Mouse (Mus musculus) embryonic facial prominence, embryonic 10.5 days (tissue): ENCODE data around the gene Armc7. TPM values are rescaled to one million over a fixed set of nuclear protein-coding genes. Genes with fewer than 3 reads are reported as not detected.
A peak's percentile ranks its signal among the peaks of the same experiment; 100 is the strongest.
"Not testable (repeated sequence)": the region's sequence is repeated elsewhere in the genome, so short reads cannot be mapped to it uniquely, and the experiment has no call there.

ENCODE experiments used
- DNase-seq: peaks from one replicate; pipeline ENCODE4 v3.0.0-alpha.2; 2017; ENCODE audit warnings: low spot score
- H3K27ac ChIP-seq: fragments of 300-500 bp; sonication (generic); replicated peaks from 2 replicates; pipeline ENCODE4 v1.5.1; 2016; ENCODE audit warnings: mild to moderate bottlenecking
- H3K27me3 ChIP-seq: fragments of 300-500 bp; sonication (generic); replicated peaks from 2 replicates; pipeline ENCODE4 v1.6.1; 2016; ENCODE audit warnings: low read depth, mild to moderate bottlenecking; ENCODE audit not compliant: poor library complexity, severe bottlenecking
- H3K36me3 ChIP-seq: fragments of 300-500 bp; sonication (generic); replicated peaks from 2 replicates; pipeline ENCODE4 v1.6.1; 2016; ENCODE audit warnings: mild to moderate bottlenecking, moderate library complexity
- H3K4me1 ChIP-seq: fragments of 300-500 bp; sonication (generic); 2 replicates; pipeline ENCODE4 v1.6.1; 2016
- H3K4me3 ChIP-seq: fragments of 300-500 bp; sonication (generic); 2 replicates; pipeline ENCODE4 v1.5.1; 2016; ENCODE audit warnings: mild to moderate bottlenecking, moderate library complexity
- H3K9me3 ChIP-seq: fragments of 300-500 bp; sonication (generic); 2 replicates; pipeline ENCODE4 v1.6.1; 2016; ENCODE audit warnings: mild to moderate bottlenecking
- WGBS: fragments of 180-500 bp; shearing (Covaris S2); methylation state at CpG from one replicate; pipeline ENCODE4 v1.1.7; 2016; 5-methylcytosine and 5-hydroxymethylcytosine counted together
- microRNA-seq: library from miRNA; unstranded; fragments of <30 nt; microRNA quantifications from one replicate; pipeline ENCODE4, GENCODE M21; 2017
- polyA plus RNA-seq: library from polyadenylated mRNA; unstranded; fragments of >200 nt; fragmentation: Nextera tagmentation; extraction: Ambion mirVana; gene quantifications from 2 replicates; pipeline ENCODE4 v1.2.1, GENCODE M21; 2016

Gene Armc7
- polyA plus RNA-seq, 1 experiment from 2014 or later: 9.9 TPM

DNA sequence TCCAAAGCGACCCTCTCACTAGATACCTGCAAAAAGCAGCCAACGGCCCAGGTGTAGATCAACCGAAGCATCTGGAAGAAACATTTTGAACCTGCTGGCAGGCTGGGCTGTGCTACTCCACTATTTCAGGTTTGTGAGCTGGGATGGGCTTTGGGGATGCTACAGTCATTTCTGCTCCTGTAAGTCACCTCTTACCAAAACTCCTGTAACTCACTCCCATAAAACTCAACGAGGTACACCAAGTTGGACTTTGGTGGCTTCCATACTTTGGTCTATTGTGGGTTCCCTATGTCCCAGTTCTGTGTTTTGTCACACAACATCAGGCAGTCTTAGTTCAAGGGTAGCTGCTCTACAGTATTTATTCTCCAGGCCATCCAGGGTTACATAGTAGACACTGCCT lies 45.6 kb downstream of the Armc7 start:
- WGBS: 87% methylated on average over 4 of the region's 4 CpGs

DNA sequence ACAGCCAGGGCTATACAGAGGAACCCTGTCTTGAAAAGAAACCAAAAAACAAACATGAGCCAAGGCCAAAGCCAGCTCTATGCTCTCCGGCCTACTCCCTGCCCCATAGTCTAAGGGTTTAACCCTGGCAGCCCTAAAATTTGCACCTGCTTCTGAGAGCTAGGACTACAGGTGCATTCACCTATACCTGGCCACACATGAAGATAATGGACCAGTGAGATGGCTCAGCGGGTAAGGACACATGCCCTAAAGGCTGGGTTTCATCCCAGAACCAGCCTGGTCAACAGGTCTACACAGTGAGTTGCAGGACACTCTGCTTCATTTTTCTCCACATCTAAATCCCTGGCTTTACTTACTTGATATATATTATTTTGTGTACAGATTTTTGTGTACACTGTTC lies 46.8 kb downstream of the Armc7 start:
- 87% methylated on average over 2 of the region's 2 CpGs for whole genome bisulfite sequencing
- Histone ChIP-seq H3K27ac (no peak overlapping the region), H3K27me3 (no peaks in the 10 kb centered on the region), H3K4me3 (no peak overlapping the region), H3K36me3 (peaks cover 67% of the 10 kb centered on the region), H3K9me3 (no peaks in the 10 kb centered on the region), H3K4me1 (no peaks in the 10 kb centered on the region)
- DNase-seq: no peak

More for the DNA sequence above, 45.6 kb downstream of the Armc7 start:
- DNase-seq: no peak
- H3K4me3 ChIP-seq: no peak overlapping the region
- no peak overlapping the region for H3K27ac ChIP-seq
- no peaks in the 10 kb centered on the region for H3K27me3 ChIP-seq
- no peaks in the 10 kb centered on the region for H3K9me3 ChIP-seq
- peaks cover 56% of the 10 kb centered on the region for H3K36me3 ChIP-seq
- H3K4me1 ChIP-seq: no peaks in the 10 kb centered on the region

DNA sequence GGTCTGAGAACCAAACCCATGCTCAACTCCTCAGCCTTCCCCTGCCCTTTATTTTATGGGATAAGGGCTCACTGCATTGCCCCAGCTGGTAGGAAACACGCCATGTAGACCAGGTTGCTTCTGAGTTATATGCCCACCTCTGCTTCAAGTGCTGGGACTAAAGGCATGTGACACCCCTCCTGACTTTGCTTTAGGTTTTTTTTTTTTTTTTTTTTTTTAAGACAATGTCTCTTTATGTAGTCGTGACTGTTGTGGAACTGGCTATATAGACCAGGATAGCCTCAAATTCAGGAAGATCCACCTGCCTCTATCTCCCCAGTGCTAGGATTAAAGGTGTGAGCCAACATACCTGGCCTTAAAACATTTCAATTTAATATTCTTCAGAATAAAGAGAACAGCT lies 47.2 kb downstream of the Armc7 start:
- 75% methylated on average over 2 of the region's 2 CpGs for WGBS
- DNase-seq: no peak
- H3K4me3 ChIP-seq: no peak overlapping the region
- no peaks in the 10 kb centered on the region for H3K27me3 ChIP-seq
- H3K4me1 ChIP-seq: no peaks in the 10 kb centered on the region
- H3K27ac ChIP-seq: no peak overlapping the region
- H3K36me3 ChIP-seq: peaks cover 72% of the 10 kb centered on the region
- H3K9me3 ChIP-seq: no peaks in the 10 kb centered on the region

DNA sequence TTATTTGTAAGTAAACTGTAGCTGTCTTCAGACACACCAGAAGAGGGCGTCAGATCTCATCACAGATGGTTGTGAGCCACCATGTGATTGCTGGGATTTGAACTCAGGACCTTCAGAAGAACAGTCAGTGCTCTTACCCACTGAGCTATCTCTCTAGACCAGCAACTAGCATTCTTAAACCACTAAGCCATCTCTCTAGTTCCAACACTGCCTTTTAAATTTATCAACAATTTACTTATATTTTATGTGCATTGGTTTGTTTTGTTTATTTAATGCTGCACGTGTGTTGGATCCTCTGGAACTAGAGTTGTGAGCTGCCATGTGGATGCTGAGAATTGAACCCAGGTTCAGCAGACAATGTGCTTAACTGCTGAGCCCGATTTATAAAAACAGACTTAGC lies 51.0 kb downstream of the Armc7 start:
- not testable (repeated sequence) for H3K27me3 ChIP-seq, H3K4me3 ChIP-seq, DNase-seq, H3K27ac ChIP-seq, H3K9me3 ChIP-seq, H3K4me1 ChIP-seq
- WGBS: 85% methylated on average over 3 of the region's 3 CpGs
- peaks cover 94% of the 10 kb centered on the region for H3K36me3 ChIP-seq

DNA sequence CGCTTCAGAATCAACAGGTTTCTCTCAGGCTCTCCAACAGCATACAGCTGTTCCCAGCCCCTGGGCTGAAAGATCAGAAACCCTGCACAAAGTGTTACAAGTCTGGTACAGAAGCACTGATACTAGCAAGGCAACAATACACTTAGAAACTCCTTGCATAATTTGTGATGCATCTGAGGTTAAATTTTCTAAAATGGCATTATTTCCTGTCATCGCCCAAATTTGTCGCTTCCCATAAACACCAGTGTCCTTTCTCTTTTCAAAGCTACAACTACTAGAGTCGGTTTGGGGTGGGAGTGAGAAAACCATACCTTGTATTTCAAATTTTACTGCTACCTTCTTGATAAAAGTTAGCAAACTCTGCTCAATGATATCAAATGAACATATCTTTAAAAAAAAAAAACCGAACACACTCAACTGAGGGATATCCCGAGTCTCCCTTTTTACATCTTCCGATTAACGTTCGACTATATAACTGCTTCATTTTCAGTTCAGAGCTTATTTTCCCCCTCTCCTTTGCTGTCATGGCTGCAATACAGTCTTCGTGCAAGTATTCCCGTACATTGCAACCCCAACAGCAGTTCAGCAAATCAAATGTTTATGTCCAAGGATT lies 59.4 kb downstream of the Armc7 start:
- no peaks in the 10 kb centered on the region for H3K9me3 ChIP-seq
- peak overlapping the region; percentile 99 for H3K27ac ChIP-seq
- H3K36me3 ChIP-seq: peaks cover 48% of the 10 kb centered on the region
- H3K4me1 ChIP-seq: peaks cover 14% of the 10 kb centered on the region
- H3K27me3 ChIP-seq: no peaks in the 10 kb centered on the region
- WGBS: 10% methylated on average over 11 of the region's 11 CpGs
- DNase-seq: no peak
- peak overlapping the region; percentile 98 for H3K4me3 ChIP-seq

DNA sequence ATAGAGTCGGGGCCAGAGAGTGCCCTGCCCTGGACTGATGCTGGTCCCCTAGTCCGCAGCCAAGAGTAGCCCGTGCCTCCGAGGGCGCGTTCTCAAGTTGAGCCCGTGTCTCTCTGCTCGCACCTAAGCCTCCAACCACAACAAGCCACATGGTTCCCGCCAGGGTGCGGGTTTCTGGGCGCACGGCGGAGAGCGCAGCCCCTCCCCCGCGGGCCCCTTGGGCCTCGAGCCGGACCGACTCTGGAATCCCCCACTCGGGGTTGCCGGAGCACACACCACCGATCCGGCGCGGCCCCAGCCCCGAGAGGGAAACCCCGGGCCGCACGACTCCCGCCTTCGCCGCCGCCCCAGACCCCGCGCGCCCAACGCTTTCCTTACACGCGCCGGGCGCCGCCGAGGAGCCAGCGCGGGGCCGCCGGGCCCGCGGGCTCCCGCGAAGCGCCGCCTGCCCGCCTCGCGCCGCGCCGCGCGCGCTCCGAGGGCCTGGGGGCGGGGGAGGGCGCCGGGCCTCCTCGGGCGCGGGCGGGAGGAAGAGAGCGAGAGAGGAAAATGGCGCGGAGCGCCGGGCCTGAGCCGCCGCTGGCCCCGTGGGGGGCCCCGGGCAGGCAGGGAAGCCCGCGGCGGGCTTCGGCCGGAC lies 60.1 kb downstream of the Armc7 start:
- peaks cover 14% of the 10 kb centered on the region for H3K4me1 ChIP-seq
- peak overlapping the region; percentile 98 for H3K4me3 ChIP-seq
- H3K27me3 ChIP-seq: no peaks in the 10 kb centered on the region
- peak overlapping the region; percentile 99 for H3K27ac ChIP-seq
- WGBS: under 1% methylated on average over 84 of the region's 84 CpGs
- peaks cover 41% of the 10 kb centered on the region for H3K36me3 ChIP-seq
- DNase-seq: peak; percentile 79
- no peaks in the 10 kb centered on the region for H3K9me3 ChIP-seq

- under 1% methylated on average over 66 of the region's 70 CpGs for WGBS
Observed at GRCm38 (mm10) chr11:115536038-115536681, 60.7 kb downstream of the Armc7 start, which contains the start of gene Sumo2. TSS of gene Sumo2 (minus strand) at chr11:115536276.

GRCm38 (mm10) chr11:115536856-115537568 lies 61.5 kb downstream of the Armc7 start:
- DNase-seq: no peak
- WGBS: 87% methylated on average over 10 of the region's 10 CpGs
- Histone ChIP-seq H3K36me3 (peaks cover 26% of the 10 kb centered on the region), H3K9me3 (no peaks in the 10 kb centered on the region), H3K27ac (peak overlapping the region; percentile 99), H3K4me3 (peak overlapping the region; percentile 98), H3K4me1 (peaks cover 14% of the 10 kb centered on the region), H3K27me3 (no peaks in the 10 kb centered on the region)

More at GRCm38 (mm10) chr11:115536038-115536681, 60.7 kb downstream of the Armc7 start, which contains the start of gene Sumo2:
- peak; percentile 99 for DNase-seq
- peaks cover 35% of the 10 kb centered on the region for H3K36me3 ChIP-seq
- H3K4me1 ChIP-seq: peaks cover 14% of the 10 kb centered on the region
- H3K9me3 ChIP-seq: no peaks in the 10 kb centered on the region
- H3K4me3 ChIP-seq: peak within 1 kb of the TSS; percentile 98
- H3K27me3 ChIP-seq: no peaks in the 10 kb centered on the region
- peak within 1 kb of the TSS; percentile 99 for H3K27ac ChIP-seq

DNA sequence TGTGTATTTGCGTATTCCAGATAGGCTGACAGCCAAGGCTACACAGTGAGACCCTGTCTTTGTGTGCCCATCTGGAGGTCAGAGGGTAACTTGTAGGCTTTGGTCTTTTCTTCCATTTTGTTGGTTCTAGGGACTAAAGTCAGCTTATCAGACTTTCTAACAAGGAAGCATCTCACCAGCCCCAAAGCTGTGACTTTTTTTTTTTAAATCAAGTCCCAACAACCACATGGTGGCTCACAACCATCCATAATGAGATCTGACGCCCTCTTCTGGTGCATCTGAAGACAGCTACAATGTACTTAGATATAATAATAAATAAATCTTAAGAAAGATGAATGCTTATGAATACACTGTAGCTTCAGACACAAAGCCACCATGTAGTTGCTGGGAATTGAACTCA lies 62.6 kb downstream of the Armc7 start:
- Histone ChIP-seq H3K27me3 (peaks cover 5% of the 10 kb centered on the region; the same call in 1 of the 2 replicates), H3K27ac (no peak overlapping the region), H3K36me3 (peaks cover 16% of the 10 kb centered on the region), H3K9me3 (no peaks in the 10 kb centered on the region), H3K4me3 (no peak overlapping the region), H3K4me1 (peaks cover 14% of the 10 kb centered on the region)
- WGBS: 65% methylated on average over 2 of the region's 2 CpGs
- no peak for DNase-seq

Small RNAs within 50 kb of the gene (microRNA-seq; reads per million reads assigned to microRNA genes)
- not detected for gene Mir3968

Other genes with a start within 250 kb of the Armc7 start
- 0.06 and 0.07 TPM in 2 replicates for gene Grin2c, start 208.4 kb upstream of the Armc7 start, polyA plus RNA-seq
- gene Fdxr, start 198.6 kb upstream of the Armc7 start, polyA plus RNA-seq: 17.6 and 18.1 TPM in 2 replicates
- 0.27 and 0.62 TPM in 2 replicates for gene Fads6, start 178.0 kb upstream of the Armc7 start, polyA plus RNA-seq
- not detected in 2 replicates for gene Otop2, start 168.5 kb upstream of the Armc7 start, polyA plus RNA-seq
- gene Ush1g, start 153.6 kb upstream of the Armc7 start, polyA plus RNA-seq: 0.04 TPM in 2 replicates
- not detected in 2 replicates for gene Otop3, start 140.9 kb upstream of the Armc7 start, polyA plus RNA-seq
- gene Hid1, start 107.9 kb upstream of the Armc7 start, polyA plus RNA-seq: 8.6 and 9.6 TPM in 2 replicates
- gene Cdr2l, start 93.8 kb upstream of the Armc7 start, polyA plus RNA-seq: 15.6 and 16.4 TPM in 2 replicates
- gene Mrpl58, start 71.9 kb upstream of the Armc7 start, polyA plus RNA-seq: 221 and 228 TPM in 2 replicates
- gene Atp5h, start 55.7 kb upstream of the Armc7 start, polyA plus RNA-seq: 880 and 890 TPM in 2 replicates
- 14.8 and 17.3 TPM in 2 replicates for gene Kctd2, start 55.5 kb upstream of the Armc7 start, polyA plus RNA-seq
- gene Trim80, start 35.1 kb upstream of the Armc7 start, polyA plus RNA-seq: 0.15 TPM in 1 of 2 replicates, not detected in the other
- gene Slc16a5, start 13.2 kb upstream of the Armc7 start, polyA plus RNA-seq: 0.28 and 0.34 TPM in 2 replicates
- gene Nt5c, start 16.2 kb downstream of the Armc7 start, polyA plus RNA-seq: 90.9 and 92.2 TPM in 2 replicates
- 592 and 614 TPM in 2 replicates for gene Jpt1, start 38.7 kb downstream of the Armc7 start, polyA plus RNA-seq
- gene Sumo2, start 60.6 kb downstream of the Armc7 start, polyA plus RNA-seq: 1,425 and 1,473 TPM in 2 replicates
- gene Nup85, start 88.8 kb downstream of the Armc7 start, polyA plus RNA-seq: 252 and 253 TPM in 2 replicates
- gene Mrps7, start 128.3 kb downstream of the Armc7 start, polyA plus RNA-seq: 100 and 101 TPM in 2 replicates
- 29.6 and 33.3 TPM in 2 replicates for gene Gga3, start 128.4 kb downstream of the Armc7 start, polyA plus RNA-seq
- gene Mif4gd, start 137.3 kb downstream of the Armc7 start, polyA plus RNA-seq: 19.4 and 19.8 TPM in 2 replicates
- 23.5 and 24.6 TPM in 2 replicates for gene Slc25a19, start 152.6 kb downstream of the Armc7 start, polyA plus RNA-seq
- 73.5 and 76.0 TPM in 2 replicates for gene Grb2, start 232.9 kb downstream of the Armc7 start, polyA plus RNA-seq